Mouse (Mus musculus) right cerebral cortex, postnatal 25 days (tissue): ENCODE results near the gene Slit3.

Source experiments
- DNase-seq: peaks from one replicate; pipeline ENCODE4 v3.0.0; 2022

The Slit3 gene

GRCm38 (mm10) chr11:35203673-35204072 is 82.6 kb downstream of the Slit3 start:
- no peak for DNase-seq

- DNase-seq = no peak
Observed at GRCm38 (mm10) chr11:35204084-35204483, 83.1 kb downstream of the Slit3 start.

GRCm38 (mm10) chr11:35210728-35211682 is 90.0 kb downstream of the Slit3 start:
- DNase-seq = no peak

GRCm38 (mm10) chr11:35224025-35224424 is 103.0 kb downstream of the Slit3 start:
- no peak for DNase-seq

- DNase-seq = no peak
Observed at GRCm38 (mm10) chr11:35231361-35232090, 110.5 kb downstream of the Slit3 start.

GRCm38 (mm10) chr11:35232321-35232720 is 111.3 kb downstream of the Slit3 start:
- no peak for DNase-seq

GRCm38 (mm10) chr11:35241379-35241778 is 120.4 kb downstream of the Slit3 start:
- no peak for DNase-seq

GRCm38 (mm10) chr11:35243597-35243996 is 122.6 kb downstream of the Slit3 start:
- no peak for DNase-seq

GRCm38 (mm10) chr11:35244526-35244925 is 123.5 kb downstream of the Slit3 start:
- no peak for DNase-seq

GRCm38 (mm10) chr11:35246623-35247022 is 125.6 kb downstream of the Slit3 start:
- DNase-seq = no peak

GRCm38 (mm10) chr11:35248088-35248487 is 127.1 kb downstream of the Slit3 start:
- DNase-seq = no peak

GRCm38 (mm10) chr11:35250871-35251418 is 129.9 kb downstream of the Slit3 start:
- DNase-seq = no peak

GRCm38 (mm10) chr11:35251910-35252309 is 130.9 kb downstream of the Slit3 start:
- DNase-seq = no peak

GRCm38 (mm10) chr11:35257351-35257750 is 136.3 kb downstream of the Slit3 start:
- DNase-seq = no peak

- DNase-seq = peak; percentile 65
Observed at GRCm38 (mm10) chr11:35261562-35262087, 140.6 kb downstream of the Slit3 start.

- DNase-seq = peak; percentile 41
Observed at GRCm38 (mm10) chr11:35262289-35262941, 141.4 kb downstream of the Slit3 start.

GRCm38 (mm10) chr11:35264749-35265148 is 143.7 kb downstream of the Slit3 start:
- DNase-seq = no peak

GRCm38 (mm10) chr11:35270396-35270795 is 149.4 kb downstream of the Slit3 start:
- DNase-seq = no peak

GRCm38 (mm10) chr11:35273416-35273815 is 152.4 kb downstream of the Slit3 start:
- no peak for DNase-seq

GRCm38 (mm10) chr11:35274036-35274435 is 153.0 kb downstream of the Slit3 start:
- DNase-seq = no peak

- no peak for DNase-seq
Observed at GRCm38 (mm10) chr11:35275300-35275699, 154.3 kb downstream of the Slit3 start.

GRCm38 (mm10) chr11:35276001-35276400 is 155.0 kb downstream of the Slit3 start:
- DNase-seq = no peak
